Mouse (Mus musculus): ENCODE measurements at regions not wholly inside any gene's neighbourhood (a gene's known extent, or its start where the extent isn't known, plus 50 kb on each side); places are given as distances from the start of the nearest gene placed in this dataset.
"Not testable (repeated sequence)": the region's sequence is repeated elsewhere in the genome, so short reads cannot be mapped to it uniquely, and the experiment has no call there.

DNA sequence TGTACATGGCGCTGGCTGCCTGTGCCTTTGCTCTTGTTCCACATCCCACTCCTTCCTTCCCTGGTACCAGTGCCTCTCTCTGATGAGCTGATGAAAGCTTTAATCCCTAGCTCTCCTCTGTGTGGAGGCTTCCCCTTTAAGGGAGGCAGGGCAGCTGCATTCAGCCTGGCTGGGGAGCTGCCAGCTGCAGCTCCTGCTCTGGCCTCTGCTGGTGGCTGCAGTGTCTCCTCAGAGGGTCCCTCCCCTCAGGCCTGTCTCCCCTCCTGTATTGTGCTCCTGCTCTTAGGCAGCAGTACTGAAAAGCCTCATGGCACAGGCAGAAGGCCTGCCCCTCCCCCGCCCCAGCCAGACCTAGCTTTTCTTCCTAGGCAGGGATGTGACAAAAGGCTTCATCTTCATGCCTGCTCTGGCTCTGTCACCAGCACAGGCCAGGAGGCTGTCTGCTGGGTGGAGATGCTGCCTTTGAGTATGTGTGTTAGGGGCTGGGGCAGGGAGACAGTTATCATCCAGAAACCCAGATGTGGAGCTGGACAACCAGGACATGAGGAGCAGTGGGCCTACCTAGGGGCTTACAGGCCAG is 97.7 kb upstream of the Zcchc13 start:
- DNase-seq: peak; percentile 28

- DNase-seq: peak; percentile 41
Observed at GRCm38 (mm10) chrX:103533306-103533705, 97.1 kb upstream of the Zcchc13 start.

DNA sequence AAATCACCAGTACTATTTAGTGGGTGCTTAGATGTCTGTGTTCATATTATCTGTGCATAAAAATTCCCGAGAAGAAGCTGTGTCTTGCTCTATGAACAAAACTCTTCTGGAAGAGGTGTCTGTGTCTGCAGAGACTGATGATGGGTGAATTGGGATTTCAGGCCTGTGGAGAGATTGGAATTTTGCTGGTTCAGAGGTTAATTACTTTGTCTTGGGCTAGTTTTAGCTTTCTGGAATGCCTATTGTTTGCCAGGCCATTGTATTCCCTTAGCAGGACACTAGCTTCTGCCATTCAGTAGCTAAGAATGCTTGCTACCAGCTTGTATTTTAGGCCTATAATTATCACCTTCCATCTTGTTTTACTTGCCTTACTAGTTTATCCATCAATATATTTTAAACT is 96.6 kb upstream of the Zcchc13 start:
- DNase-seq: no peak

DNA sequence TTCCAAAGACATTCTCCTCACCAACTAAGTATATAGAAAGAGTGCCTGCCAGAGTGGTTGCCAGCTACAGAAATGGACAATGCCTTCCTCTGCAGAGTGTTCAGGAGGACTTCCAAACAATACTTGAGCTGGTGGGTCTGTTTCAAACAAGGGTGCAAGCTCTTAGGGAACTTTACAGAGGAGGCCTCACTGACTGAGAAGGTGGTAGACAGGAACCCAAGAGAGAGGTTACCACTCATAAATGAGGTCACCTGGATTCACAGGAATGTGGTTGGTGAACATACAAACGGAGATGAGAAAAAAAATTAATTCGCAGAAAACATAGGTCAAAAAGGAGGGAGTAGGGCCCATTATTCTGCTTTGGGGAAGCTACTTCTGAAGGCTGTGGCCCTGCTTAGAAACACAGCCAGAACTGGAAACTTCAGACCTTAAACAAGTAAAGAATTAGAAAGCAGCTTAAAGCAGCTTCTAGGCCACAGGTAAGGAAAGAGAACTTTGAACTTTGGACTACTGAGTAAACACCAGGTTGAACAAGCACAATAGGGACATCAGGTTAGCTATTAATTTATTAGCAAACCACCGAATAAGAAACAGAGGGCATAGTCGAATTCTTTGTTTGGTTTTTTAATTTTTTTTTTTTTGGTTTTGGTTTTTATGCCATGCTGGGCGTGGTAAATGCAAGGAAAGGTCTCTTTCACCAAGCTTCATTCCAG is 83.7 kb upstream of the Zcchc13 start:
- DNase-seq: no peak

GRCm38 (mm10) chrX:103551304-103551703 is 79.1 kb upstream of the Zcchc13 start:
- DNase-seq: peak; percentile 61

DNA sequence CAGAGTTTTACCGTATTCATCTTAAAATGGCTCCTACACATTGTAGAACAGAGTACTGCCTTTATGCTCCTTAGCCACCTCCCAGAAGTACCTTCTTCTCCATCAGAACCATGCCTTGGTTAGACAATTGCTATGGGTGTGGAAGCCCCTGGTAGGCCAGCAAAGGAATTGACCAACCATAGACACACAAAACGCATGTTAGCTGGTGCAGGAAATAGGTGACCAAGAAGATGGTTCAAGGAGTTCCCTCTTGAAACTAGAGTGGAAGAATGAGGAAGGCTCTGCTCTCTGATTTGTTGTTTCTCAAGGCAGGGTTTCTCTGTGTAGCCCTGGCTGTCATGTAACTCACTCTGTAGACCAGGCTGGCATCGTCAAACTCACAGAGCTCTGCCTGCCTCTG is 77.2 kb upstream of the Zcchc13 start:
- DNase-seq: no peak

- no peak for DNase-seq
Observed at GRCm38 (mm10) chrX:103553605-103554004, 76.8 kb upstream of the Zcchc13 start.

GRCm38 (mm10) chrX:103555041-103555986 is 75.1 kb upstream of the Zcchc13 start:
- not testable (repeated sequence) for DNase-seq

DNA sequence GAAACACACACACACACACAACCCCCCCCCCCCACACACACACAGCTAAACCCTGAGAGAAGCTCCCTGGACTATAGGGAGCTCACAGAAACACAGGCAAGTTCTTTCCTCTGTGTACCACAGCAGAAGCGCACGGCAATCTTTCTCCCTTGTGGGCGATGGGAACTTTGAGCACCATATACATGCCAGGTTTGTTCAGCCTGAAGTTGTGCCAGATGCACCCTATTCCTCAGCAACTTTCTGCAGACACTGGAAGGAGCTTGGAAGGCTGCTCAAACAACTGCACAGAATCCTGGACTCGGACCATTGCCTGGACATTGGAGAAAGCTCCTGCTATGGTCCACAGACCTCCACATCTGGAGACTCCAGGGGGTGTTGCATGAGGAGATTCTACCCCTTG is 74.3 kb upstream of the Zcchc13 start:
- DNase-seq: no peak

- no peak for DNase-seq
Observed at GRCm38 (mm10) chrX:103556681-103557490, 73.5 kb upstream of the Zcchc13 start.

DNA sequence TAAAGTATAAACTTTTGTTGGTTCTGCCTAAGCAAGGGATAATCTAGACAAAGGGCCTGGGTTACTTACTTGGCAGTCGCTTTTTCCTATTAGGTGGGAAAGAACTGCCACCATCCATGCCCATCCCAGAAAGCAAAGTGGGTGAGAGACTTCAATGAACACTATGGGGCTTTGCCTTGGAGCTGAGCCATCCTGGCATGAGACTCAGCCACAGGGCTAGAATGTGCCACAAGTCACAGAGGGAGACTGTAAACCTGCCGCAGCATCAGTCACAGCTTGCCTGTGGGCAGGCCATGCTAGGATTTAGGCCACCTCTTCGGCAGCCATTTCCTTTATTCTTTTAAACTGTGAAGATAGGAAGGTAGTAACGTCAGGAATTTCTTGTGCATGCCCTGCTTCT is 72.9 kb upstream of the Zcchc13 start:
- no peak for DNase-seq

DNA sequence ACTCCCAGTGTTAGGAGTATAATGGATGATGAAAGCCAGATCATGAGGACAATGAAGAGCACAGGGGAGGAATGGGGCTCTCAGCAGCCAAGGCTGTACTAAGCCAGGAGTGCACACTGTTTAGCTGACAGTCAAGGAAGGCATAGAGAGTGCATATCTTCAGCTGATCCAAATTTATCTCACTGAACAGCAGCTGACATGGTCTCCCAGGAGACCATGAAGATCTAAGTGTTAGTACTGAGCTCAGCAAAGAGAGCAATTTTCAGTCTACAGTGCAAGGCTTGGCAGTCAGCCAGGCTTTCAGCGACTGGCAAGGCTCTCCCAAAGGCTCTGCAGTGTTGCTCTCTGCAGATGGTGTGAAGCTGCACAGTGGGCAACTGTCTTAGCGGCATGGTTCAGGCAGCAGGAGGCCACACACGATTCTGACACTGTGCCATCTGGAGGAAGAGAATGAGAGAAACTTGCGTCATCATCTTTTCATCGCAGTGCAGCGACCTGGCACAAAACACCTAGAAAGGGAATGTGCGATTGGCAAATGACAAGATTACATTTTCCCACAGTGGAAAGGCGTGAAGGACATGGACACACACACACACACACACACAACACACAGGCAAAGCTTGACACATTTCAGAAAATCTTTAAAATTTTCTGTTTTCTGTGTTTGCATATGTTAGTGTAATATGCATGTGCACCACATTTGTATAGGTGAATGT is 66.7 kb upstream of the Zcchc13 start:
- DNase-seq: peak; percentile 59

- no peak for DNase-seq
Observed at GRCm38 (mm10) chrX:103573344-103573743, 57.0 kb upstream of the Zcchc13 start.

GRCm38 (mm10) chrX:103579484-103579883 is 50.9 kb upstream of the Zcchc13 start:
- no peak for DNase-seq

Small RNAs in the stretch of these regions (microRNA-seq; reads per million reads assigned to microRNA genes)
- 0 reads per million in 2 experiments for gene Mir374b (ENCODE audit: borderline replicate concordance in 2 of 2)
- 0 reads per million in 2 experiments for gene Mir374c (ENCODE audit: borderline replicate concordance in 2 of 2)
- gene Mir421 (ENCODE audit: borderline replicate concordance in 2 of 2): 103 to 134 reads per million in 2 experiments
